Mouse (Mus musculus): ENCODE results near the gene Dgat2l6. TPM values are rescaled to one million over a fixed set of nuclear protein-coding genes. Genes with fewer than 3 reads are reported as not detected.

Dgat2l6 gene
- polyA plus RNA-seq, 1 experiment: not detected

DNA sequence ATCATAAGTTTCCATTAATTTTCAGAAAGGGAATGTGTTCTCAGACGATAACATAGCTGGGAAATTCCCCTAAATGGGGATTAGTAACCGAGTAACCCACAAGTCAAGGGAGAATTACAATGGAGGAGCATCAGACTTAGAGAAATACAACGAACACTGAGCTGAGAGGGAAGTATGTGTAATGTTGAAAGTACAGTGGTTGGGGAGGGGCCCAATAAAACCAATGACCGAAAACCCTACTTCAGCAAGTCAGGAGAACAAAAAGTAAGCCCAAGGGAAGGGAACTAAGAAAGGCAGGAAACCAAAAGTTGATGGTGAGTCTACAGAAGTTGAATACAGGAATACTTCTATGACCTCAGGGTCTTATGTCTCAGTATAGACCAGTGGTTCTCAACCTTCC, 16.5 kb upstream of the Dgat2l6 start:
- Histone ChIP-seq H3K36me3 (ENCODE audit: control insufficient read depth, insufficient read depth, low read length) (peaks cover 6% of the 10 kb centered on the region; the same call in 1 of the 2 replicates), H3K4me3 (ENCODE audit: extremely low read depth, insufficient read depth, insufficient read length) (no peak overlapping the region), H3K27ac (ENCODE audit: insufficient read depth, low read length) (no peak overlapping the region), H3K27me3 (ENCODE audit: control insufficient read depth, insufficient read depth, low read length) (no peaks in the 10 kb centered on the region), H3K4me1 (ENCODE audit: control insufficient read depth, insufficient read depth, insufficient read length) (no peaks in the 10 kb centered on the region)
- 82% methylated on average over 4 of the region's 4 CpGs for WGBS
- TF ChIP-seq POLR2A (IDR thresholded peaks at IDR 0.05; ENCODE audit: low read depth, low read length) (no peak), CTCF (IDR thresholded peaks at IDR 0.05; ENCODE audit: extremely low read depth, insufficient read depth, insufficient read length, insufficient replicate concordance) (no peak)
- no peak for DNase-seq (ENCODE audit: low read depth in 1 of 2, low spot score in 2 of 2)

DNA sequence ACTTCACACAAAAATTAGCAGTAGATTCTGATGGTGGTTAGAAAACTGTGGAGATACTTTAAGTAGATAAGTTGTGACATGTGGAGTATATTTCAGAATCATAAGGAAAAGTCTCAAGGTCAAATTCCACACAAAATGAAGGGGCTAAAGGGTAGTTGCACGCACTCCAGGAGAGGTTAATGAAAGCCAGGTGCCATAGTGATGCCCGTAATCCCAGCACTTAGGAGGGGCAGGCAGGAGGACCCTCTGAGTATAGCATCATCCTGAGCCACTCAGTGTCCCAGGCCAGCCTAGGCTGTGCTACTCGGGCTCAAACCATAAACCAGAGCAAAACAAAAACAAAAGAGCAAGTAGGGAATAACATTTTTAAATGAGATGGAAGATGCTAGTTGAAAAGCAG, 14.7 kb upstream of the Dgat2l6 start:
- DNase-seq (ENCODE audit: low read depth in 1 of 2, low spot score in 2 of 2): no peak
- TF ChIP-seq CTCF (IDR thresholded peaks at IDR 0.05; ENCODE audit: extremely low read depth, insufficient read depth, insufficient read length, insufficient replicate concordance) (no peak), POLR2A (IDR thresholded peaks at IDR 0.05; ENCODE audit: low read depth, low read length) (no peak)
- WGBS: 91% methylated on average over 3 of the region's 3 CpGs
- Histone ChIP-seq H3K4me3 (ENCODE audit: extremely low read depth, insufficient read depth, insufficient read length) (no peak overlapping the region), H3K27me3 (ENCODE audit: control insufficient read depth, insufficient read depth, low read length) (no peaks in the 10 kb centered on the region), H3K4me1 (ENCODE audit: control insufficient read depth, insufficient read depth, insufficient read length) (no peaks in the 10 kb centered on the region), H3K36me3 (ENCODE audit: control insufficient read depth, insufficient read depth, low read length) (peaks cover 6% of the 10 kb centered on the region; the same call in 1 of the 2 replicates), H3K27ac (ENCODE audit: insufficient read depth, low read length) (no peak overlapping the region)

DNA sequence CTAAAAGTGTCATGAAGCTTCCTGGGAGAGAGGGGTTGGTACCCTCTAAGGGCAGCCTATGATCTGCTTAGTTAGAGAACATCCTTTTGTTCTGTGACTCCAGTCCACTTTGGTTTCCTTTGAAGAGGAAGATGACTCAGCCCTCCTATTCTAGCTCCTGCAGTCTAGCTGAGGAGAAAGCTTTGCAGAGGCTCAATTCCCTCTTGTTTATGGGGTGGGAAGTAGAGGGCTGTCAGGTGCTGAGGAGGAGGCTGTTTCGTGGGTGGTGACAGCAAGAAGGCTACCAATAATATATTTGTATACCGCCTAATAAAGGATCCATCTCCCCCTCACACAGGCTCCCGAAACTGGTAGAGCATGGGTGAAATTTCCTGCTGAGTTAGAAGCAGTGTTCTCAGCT, 8.0 kb upstream of the Dgat2l6 start:
- no peak overlapping the region for H3K27ac ChIP-seq (ENCODE audit: insufficient read depth, low read length)
- TF ChIP-seq CTCF (IDR thresholded peaks at IDR 0.05; ENCODE audit: extremely low read depth, insufficient read depth, insufficient read length, insufficient replicate concordance): no peak
- no peak for TF ChIP-seq POLR2A (IDR thresholded peaks at IDR 0.05; ENCODE audit: low read depth, low read length)
- H3K4me1 ChIP-seq (ENCODE audit: control insufficient read depth, insufficient read depth, insufficient read length): no peaks in the 10 kb centered on the region
- peaks cover 4% of the 10 kb centered on the region; the same call in 1 of the 2 replicates for H3K36me3 ChIP-seq (ENCODE audit: control insufficient read depth, insufficient read depth, low read length)
- no peak for DNase-seq (ENCODE audit: low read depth in 1 of 2, low spot score in 2 of 2)
- H3K4me3 ChIP-seq (ENCODE audit: extremely low read depth, insufficient read depth, insufficient read length): no peak overlapping the region
- WGBS: 87% methylated on average over 3 of the region's 3 CpGs
- no peaks in the 10 kb centered on the region for H3K27me3 ChIP-seq (ENCODE audit: control insufficient read depth, insufficient read depth, low read length)

DNA sequence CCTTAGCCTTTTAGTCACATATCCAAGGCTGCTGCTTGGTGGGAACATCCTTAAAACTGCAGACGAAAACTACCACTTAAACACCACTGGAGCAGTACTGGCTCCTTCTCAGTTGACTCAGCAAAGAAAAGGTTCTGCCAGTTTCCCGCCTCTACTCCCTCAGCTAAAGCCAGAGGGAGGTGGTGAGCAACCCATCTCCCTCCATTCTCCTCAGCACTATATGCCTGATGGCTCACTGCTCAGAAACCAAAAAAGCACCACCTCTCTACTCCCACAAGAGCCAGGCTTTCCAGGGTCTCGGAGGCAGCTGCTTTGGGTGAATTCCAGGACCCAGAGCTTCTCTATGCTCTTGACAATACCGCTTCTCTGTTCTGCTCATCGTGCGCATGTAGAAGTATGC, 7.0 kb upstream of the Dgat2l6 start:
- TF ChIP-seq POLR2A (IDR thresholded peaks at IDR 0.05; ENCODE audit: low read depth, low read length) (no peak), CTCF (IDR thresholded peaks at IDR 0.05; ENCODE audit: extremely low read depth, insufficient read depth, insufficient read length, insufficient replicate concordance) (no peak)
- 91% methylated on average over 6 of the region's 6 CpGs for WGBS
- DNase-seq (ENCODE audit: low read depth in 1 of 2, low spot score in 2 of 2): no peak

DNA sequence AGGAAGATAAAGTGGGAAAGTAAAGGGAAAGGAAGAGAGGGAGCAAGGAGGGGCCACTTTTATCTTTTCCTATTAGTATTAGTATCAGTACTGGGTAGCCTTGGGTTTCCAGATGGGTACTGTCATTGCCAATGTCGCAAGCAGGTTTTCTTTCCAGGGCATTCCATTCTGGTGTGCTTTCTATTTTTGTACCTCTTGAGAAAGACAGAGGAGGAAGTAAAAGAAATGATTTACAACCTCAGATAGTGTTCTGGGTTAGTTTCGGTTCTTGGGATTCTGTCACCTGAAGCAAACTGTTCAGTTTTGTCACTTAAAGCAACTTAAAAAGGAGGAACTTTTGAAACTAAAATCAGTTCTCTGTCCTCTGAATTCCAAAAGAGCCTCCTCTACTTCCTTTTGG, 6.1 kb upstream of the Dgat2l6 start:
- no peaks in the 10 kb centered on the region for H3K4me1 ChIP-seq (ENCODE audit: control insufficient read depth, insufficient read depth, insufficient read length)
- peaks cover 4% of the 10 kb centered on the region; the same call in 1 of the 2 replicates for H3K36me3 ChIP-seq (ENCODE audit: control insufficient read depth, insufficient read depth, low read length)
- WGBS: 57% methylated on average over 2 of the region's 2 CpGs
- no peak for DNase-seq (ENCODE audit: low read depth in 1 of 2, low spot score in 2 of 2)
- no peaks in the 10 kb centered on the region for H3K27me3 ChIP-seq (ENCODE audit: control insufficient read depth, insufficient read depth, low read length)
- H3K4me3 ChIP-seq (ENCODE audit: extremely low read depth, insufficient read depth, insufficient read length): no peak overlapping the region
- TF ChIP-seq POLR2A (IDR thresholded peaks at IDR 0.05; ENCODE audit: low read depth, low read length) (no peak), CTCF (IDR thresholded peaks at IDR 0.05; ENCODE audit: extremely low read depth, insufficient read depth, insufficient read length, insufficient replicate concordance) (no peak)
- no peak overlapping the region for H3K27ac ChIP-seq (ENCODE audit: insufficient read depth, low read length)

More for the DNA sequence above, 7.0 kb upstream of the Dgat2l6 start:
- Histone ChIP-seq H3K27me3 (ENCODE audit: control insufficient read depth, insufficient read depth, low read length) (no peaks in the 10 kb centered on the region), H3K27ac (ENCODE audit: insufficient read depth, low read length) (no peak overlapping the region), H3K4me3 (ENCODE audit: extremely low read depth, insufficient read depth, insufficient read length) (no peak overlapping the region), H3K36me3 (ENCODE audit: control insufficient read depth, insufficient read depth, low read length) (peaks cover 4% of the 10 kb centered on the region; the same call in 1 of the 2 replicates), H3K4me1 (ENCODE audit: control insufficient read depth, insufficient read depth, insufficient read length) (no peaks in the 10 kb centered on the region)

DNA sequence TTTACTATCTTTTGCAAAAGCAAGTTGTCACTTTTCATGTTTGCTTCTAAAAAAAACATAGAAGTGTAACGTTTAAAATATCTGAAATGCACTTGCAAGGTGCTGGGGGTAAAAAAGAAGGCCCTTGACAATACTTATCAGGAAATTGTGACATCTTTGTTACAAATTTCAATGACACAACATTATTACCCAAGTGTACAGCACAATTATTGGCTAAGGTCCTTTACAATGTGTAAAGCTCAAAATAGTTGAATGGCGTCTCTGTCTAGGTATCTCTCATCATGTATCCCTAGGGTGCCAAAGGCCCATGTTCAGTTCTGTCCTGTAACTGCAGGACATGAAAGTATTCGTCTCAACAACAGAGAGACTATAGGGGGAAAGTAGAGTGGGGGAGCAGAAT, 31.4 kb downstream of the Dgat2l6 start:
- no peaks in the 10 kb centered on the region for H3K4me1 ChIP-seq (ENCODE audit: control insufficient read depth, insufficient read depth, insufficient read length)
- H3K27me3 ChIP-seq (ENCODE audit: control insufficient read depth, insufficient read depth, low read length): no peaks in the 10 kb centered on the region
- DNase-seq (ENCODE audit: low read depth in 1 of 2, low spot score in 2 of 2): no peak
- no peaks in the 10 kb centered on the region for H3K36me3 ChIP-seq (ENCODE audit: control insufficient read depth, insufficient read depth, low read length)
- no peak for TF ChIP-seq CTCF (IDR thresholded peaks at IDR 0.05; ENCODE audit: extremely low read depth, insufficient read depth, insufficient read length, insufficient replicate concordance)
- TF ChIP-seq POLR2A (IDR thresholded peaks at IDR 0.05; ENCODE audit: low read depth, low read length): no peak
- 83% methylated on average over 3 of the region's 3 CpGs for WGBS
- H3K27ac ChIP-seq (ENCODE audit: insufficient read depth, low read length): no peak overlapping the region
- H3K4me3 ChIP-seq (ENCODE audit: extremely low read depth, insufficient read depth, insufficient read length): no peak overlapping the region

DNA sequence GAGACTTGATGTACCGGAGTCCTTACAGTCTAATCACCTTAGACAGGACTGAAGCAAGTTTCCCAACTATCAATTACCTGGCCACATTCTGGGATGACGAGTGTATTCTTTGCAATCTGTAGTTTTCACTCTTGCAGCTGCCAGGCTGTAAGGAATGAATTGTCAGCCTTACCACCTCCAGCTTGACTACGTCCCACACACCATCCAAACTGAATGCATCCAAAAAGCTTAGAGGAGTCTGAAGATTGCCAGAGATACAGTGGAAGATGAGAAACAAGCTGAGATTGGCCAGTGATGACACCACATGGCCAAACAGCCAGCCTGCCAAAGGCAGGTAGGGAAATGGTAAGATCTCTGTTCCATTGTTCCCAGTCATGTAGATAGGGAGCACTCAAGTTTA, 41.1 kb downstream of the Dgat2l6 start:
- H3K36me3 ChIP-seq (ENCODE audit: control insufficient read depth, insufficient read depth, low read length): no peaks in the 10 kb centered on the region
- DNase-seq (ENCODE audit: low read depth in 1 of 2, low spot score in 2 of 2): no peak
- H3K4me3 ChIP-seq (ENCODE audit: extremely low read depth, insufficient read depth, insufficient read length): no peak overlapping the region
- H3K27me3 ChIP-seq (ENCODE audit: control insufficient read depth, insufficient read depth, low read length): no peaks in the 10 kb centered on the region
- H3K4me1 ChIP-seq (ENCODE audit: control insufficient read depth, insufficient read depth, insufficient read length): no peaks in the 10 kb centered on the region
- TF ChIP-seq CTCF (IDR thresholded peaks at IDR 0.05; ENCODE audit: extremely low read depth, insufficient read depth, insufficient read length, insufficient replicate concordance): no peak
- no peak for TF ChIP-seq POLR2A (IDR thresholded peaks at IDR 0.05; ENCODE audit: low read depth, low read length)
- WGBS: 89% methylated on average over 3 of the region's 3 CpGs
- no peak overlapping the region for H3K27ac ChIP-seq (ENCODE audit: insufficient read depth, low read length)

Measured in spleen, adult 2 months (tissue).